Mouse (Mus musculus): ENCODE measurements at regions not wholly inside any gene's neighbourhood (a gene's known extent, or its start where the extent isn't known, plus 50 kb on each side); places are given as distances from the start of the nearest gene placed in this dataset.

- no peak for DNase-seq (ENCODE audit: low spot score)
Observed at GRCm38 (mm10) chr4:70844742-70845141, 309.9 kb upstream of the Megf9 start.

- DNase-seq (ENCODE audit: low spot score) = no peak
Observed at GRCm38 (mm10) chr4:70810956-70811316, 276.1 kb upstream of the Megf9 start.

GRCm38 (mm10) chr4:70810311-70810955, 275.6 kb upstream of the Megf9 start:
- DNase-seq (ENCODE audit: low spot score) = no peak

GRCm38 (mm10) chr4:70804925-70805342, 270.1 kb upstream of the Megf9 start:
- no peak for DNase-seq (ENCODE audit: low spot score)

GRCm38 (mm10) chr4:70798483-70798882, 263.7 kb upstream of the Megf9 start:
- no peak for DNase-seq (ENCODE audit: low spot score)

- DNase-seq (ENCODE audit: low spot score) = no peak
Observed at GRCm38 (mm10) chr4:70797935-70798334, 263.1 kb upstream of the Megf9 start.

- DNase-seq (ENCODE audit: low spot score) = no peak
Observed at GRCm38 (mm10) chr4:70783487-70783886, 248.7 kb upstream of the Megf9 start.

GRCm38 (mm10) chr4:70781591-70781990, 246.8 kb upstream of the Megf9 start:
- DNase-seq (ENCODE audit: low spot score) = no peak

- DNase-seq (ENCODE audit: low spot score) = no peak
Observed at GRCm38 (mm10) chr4:70776273-70776672, 241.5 kb upstream of the Megf9 start.

- DNase-seq (ENCODE audit: low spot score) = no peak
Observed at GRCm38 (mm10) chr4:70743425-70743824, 208.6 kb upstream of the Megf9 start.

GRCm38 (mm10) chr4:70742002-70742401, 207.2 kb upstream of the Megf9 start:
- no peak for DNase-seq (ENCODE audit: low spot score)

- DNase-seq (ENCODE audit: low spot score) = no peak
Observed at GRCm38 (mm10) chr4:70741121-70741520, 206.3 kb upstream of the Megf9 start.

- peak; percentile 1 for DNase-seq (ENCODE audit: low spot score)
Observed at GRCm38 (mm10) chr4:70709126-70709689, 174.4 kb upstream of the Megf9 start.

- no peak for DNase-seq (ENCODE audit: low spot score)
Observed at GRCm38 (mm10) chr4:70705128-70705752, 170.4 kb upstream of the Megf9 start.

GRCm38 (mm10) chr4:70700894-70701293, 166.1 kb upstream of the Megf9 start:
- no peak for DNase-seq (ENCODE audit: low spot score)

GRCm38 (mm10) chr4:70664181-70664580, 129.4 kb upstream of the Megf9 start:
- DNase-seq (ENCODE audit: low spot score) = no peak

- DNase-seq (ENCODE audit: low spot score) = no peak
Observed at GRCm38 (mm10) chr4:70621431-70621837, 86.6 kb upstream of the Megf9 start.

- DNase-seq (ENCODE audit: low spot score) = no peak
Observed at GRCm38 (mm10) chr4:70619636-70620287, 85.0 kb upstream of the Megf9 start.

- no peak for DNase-seq (ENCODE audit: low spot score)
Observed at GRCm38 (mm10) chr4:70615794-70616193, 81.0 kb upstream of the Megf9 start.

GRCm38 (mm10) chr4:70614411-70614810, 79.6 kb upstream of the Megf9 start:
- no peak for DNase-seq (ENCODE audit: low spot score)

GRCm38 (mm10) chr4:70603209-70603852, 68.5 kb upstream of the Megf9 start:
- no peak for DNase-seq (ENCODE audit: low spot score)

GRCm38 (mm10) chr4:70601301-70601700, 66.5 kb upstream of the Megf9 start:
- DNase-seq (ENCODE audit: low spot score) = peak; percentile 31
